Mouse (Mus musculus) heart, postnatal 0 days (tissue): ENCODE data around the gene Prkg2.

Source experiments
- CTCF ChIP-seq: IDR thresholded peaks from 2 replicates; pipeline ENCODE4 v1.5.1; 2016; ENCODE audit warnings: antibody characterized with exemption, control low read depth, low read depth
- EP300 ChIP-seq: IDR thresholded peaks from 2 replicates; pipeline ENCODE4 v1.6.1; 2016; ENCODE audit warnings: antibody characterized with exemption, low read depth

DNA sequence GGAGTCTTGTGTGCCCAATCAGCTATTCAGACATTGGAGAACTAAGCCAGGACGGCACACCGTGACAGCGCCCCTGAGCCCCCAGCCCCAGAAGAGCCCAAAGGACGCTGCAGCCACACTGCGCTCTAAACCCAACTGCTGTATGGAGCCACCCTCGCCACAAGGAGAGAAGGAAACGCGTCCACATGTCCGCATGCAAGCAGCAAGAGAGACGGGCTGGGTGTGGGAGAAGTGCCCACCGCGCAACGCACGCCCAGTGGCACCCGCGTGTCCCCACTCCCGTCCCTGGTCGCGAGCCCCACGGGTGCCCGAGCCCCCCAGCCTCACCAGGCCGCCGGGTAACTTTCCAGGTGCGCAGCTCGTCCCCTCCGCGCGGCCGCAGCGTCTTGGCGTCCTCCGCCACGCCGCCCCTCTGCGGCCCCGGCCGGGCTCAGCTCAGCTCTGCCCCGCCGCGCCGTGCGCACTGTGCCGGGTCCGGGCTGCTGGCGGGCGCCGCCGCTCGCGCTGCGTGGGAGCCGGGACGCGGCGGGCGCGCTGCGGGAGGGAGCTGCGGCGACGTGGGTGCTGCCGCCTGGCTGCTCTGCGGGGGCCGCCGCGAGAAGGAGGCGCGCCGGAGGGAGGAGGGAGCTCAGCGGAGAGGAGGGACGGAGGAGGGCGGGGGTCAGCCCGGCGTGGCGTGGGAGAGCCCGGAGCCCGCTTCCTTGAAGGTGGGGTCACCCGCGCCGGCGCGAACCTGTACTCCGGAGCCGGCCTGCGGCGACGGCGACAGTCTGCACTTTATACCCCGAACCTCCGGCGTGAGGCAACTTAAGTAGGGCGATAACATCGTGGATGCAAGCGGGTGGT is at the start of gene Prkg2:
- TF ChIP-seq CTCF (no peak), EP300 (no peak)
